Mouse (Mus musculus): ENCODE data around the gene Psat1. TPM values are rescaled to one million over a fixed set of nuclear protein-coding genes. Genes with fewer than 3 reads are reported as not detected.

The Psat1 gene
- total RNA-seq, 2 experiments from 2014 or later = 33.0 to 35.3 TPM

GRCm38 (mm10) chr19:15855379-15855778, 91.8 kb downstream of the Psat1 start:
- DNase-seq = no peak

Other genes with a start within 250 kb of the Psat1 start
- gene Cep78, start 37.7 kb upstream of the Psat1 start, total RNA-seq (2021) = 1 to 10 TPM; 6.8 to 7.6 TPM
- gene Gnaq, start 185.5 kb upstream of the Psat1 start, total RNA-seq (2021) = 10 to 100 TPM; 43.6 to 46.0 TPM